Mouse (Mus musculus): ENCODE measurements at regions not wholly inside any gene's neighbourhood (a gene's known extent, or its start where the extent isn't known, plus 50 kb on each side); places are given as distances from the start of the nearest gene placed in this dataset.
"Not testable (repeated sequence)": the region's sequence is repeated elsewhere in the genome, so short reads cannot be mapped to it uniquely, and the experiment has no call there.

DNA sequence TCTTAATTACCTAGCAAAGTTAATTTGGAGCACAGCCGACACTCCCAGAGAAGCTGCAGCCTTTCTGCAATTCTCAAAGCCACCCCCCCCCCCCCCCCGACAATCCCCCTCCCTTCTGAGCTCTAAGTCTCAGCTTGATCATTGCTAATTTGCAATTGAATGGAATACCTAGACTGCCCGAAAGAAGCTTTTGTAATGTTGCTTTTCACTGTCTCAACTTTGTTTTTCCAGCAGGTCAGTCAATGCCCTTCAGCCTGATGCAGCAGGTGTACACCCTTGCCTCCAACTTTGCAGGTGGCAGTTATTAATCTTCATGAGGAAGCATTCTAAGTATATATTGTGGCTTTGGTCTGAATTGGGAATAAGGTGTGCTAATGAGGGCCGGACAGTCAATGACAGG is 1006.6 kb upstream of the Gm8797 start:
- no peak for DNase-seq

DNA sequence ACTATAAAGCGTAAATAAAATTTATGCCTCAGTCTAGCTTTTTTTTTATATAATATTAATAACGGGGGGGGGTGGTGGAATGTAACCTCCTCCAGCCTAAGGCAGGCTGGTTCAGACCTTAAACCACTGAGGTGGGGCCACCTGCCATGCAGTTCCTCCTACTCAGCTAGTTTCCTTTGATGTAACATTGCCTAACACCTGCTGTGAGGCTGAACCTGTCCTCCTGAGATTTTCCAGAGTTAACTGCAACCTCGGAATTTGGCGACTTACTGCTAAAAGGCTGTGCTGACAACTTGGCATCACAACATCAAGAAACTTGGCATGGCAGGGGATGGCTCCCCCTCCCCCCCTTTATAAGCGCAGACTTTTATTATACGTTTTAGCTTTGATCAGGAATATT is 1006.0 kb upstream of the Gm8797 start:
- no peak for DNase-seq

DNA sequence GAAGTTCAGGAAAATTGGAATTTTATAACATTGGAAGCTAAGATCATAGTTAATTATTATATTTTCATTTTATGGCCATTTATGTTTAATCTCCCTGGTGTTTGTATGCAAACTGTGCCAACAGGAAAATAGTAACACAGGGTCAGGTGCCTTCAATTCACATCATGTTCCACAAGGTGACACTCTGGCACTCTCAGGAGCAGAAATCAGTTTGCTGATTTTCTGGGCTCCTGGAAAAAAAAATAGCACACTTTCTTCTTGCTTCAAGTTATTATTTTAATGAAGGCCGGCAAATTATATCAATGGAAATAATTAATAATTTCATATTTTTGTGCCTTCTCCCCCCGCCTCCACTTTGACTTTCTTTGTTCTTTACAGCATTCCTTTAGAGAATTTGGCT is 994.5 kb upstream of the Gm8797 start:
- DNase-seq, result no peak

- no peak for DNase-seq
Measured at GRCm38 (mm10) chr3:4757113-4757512, 993.5 kb upstream of the Gm8797 start.

GRCm38 (mm10) chr3:4763076-4763475 is 987.5 kb upstream of the Gm8797 start:
- DNase-seq, result no peak

DNA sequence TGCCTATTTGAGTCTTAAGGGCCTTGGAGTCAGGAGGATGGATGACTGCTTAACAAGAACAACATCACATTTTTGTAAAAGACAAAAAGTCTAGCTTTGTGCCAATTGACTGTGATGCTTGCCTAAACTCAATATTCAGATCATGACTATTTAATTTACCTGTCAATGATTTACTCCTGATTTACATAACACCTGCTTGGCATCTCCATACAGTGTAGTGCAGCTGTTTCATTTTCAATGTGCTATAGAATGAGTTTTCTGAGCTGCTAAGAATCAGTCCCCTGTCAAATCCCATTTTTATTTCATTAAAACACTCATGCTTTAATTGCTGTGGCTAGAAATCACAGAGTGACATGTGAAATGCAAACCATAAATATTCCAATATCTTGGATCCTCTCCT is 974.0 kb upstream of the Gm8797 start:
- DNase-seq, result no peak

DNA sequence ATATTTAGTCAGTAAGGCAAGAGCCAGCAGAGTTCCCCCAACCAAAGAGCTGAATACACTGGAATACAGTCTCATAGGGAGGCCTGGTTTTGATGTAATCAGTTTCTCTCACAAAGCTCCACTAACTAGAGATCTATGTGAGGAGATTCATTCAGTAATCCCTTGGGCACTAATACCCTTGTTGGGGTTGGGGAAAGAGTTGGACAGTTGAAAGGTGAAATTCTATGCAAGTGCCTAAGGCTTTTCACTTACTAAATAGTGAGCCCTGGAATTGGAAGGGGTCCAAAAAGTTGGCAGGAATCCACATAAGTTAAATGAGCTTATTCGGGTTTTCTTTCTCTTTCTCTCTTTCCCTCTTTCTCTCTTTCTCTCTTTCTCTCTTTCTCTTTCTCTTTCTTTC is 965.4 kb upstream of the Gm8797 start:
- no peak for DNase-seq

DNA sequence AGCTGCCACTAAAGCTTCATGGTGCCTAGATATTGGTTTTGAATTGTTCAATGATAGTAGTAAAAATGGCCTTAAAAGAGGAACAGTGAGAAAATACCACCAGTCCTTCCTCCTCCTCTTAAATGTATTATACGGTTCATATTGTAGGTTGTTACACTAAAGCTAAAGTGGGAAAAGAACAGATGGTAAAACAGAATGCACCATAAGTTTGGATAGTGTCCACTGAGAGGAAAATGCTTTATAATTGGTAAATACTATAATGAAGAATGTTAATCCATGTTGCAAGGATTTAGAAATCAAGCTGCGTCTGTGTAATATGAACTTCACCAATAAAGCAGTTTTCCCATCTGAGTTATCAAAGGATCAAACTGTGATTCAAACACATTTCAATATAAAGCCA is 957.5 kb upstream of the Gm8797 start:
- no peak for DNase-seq

DNA sequence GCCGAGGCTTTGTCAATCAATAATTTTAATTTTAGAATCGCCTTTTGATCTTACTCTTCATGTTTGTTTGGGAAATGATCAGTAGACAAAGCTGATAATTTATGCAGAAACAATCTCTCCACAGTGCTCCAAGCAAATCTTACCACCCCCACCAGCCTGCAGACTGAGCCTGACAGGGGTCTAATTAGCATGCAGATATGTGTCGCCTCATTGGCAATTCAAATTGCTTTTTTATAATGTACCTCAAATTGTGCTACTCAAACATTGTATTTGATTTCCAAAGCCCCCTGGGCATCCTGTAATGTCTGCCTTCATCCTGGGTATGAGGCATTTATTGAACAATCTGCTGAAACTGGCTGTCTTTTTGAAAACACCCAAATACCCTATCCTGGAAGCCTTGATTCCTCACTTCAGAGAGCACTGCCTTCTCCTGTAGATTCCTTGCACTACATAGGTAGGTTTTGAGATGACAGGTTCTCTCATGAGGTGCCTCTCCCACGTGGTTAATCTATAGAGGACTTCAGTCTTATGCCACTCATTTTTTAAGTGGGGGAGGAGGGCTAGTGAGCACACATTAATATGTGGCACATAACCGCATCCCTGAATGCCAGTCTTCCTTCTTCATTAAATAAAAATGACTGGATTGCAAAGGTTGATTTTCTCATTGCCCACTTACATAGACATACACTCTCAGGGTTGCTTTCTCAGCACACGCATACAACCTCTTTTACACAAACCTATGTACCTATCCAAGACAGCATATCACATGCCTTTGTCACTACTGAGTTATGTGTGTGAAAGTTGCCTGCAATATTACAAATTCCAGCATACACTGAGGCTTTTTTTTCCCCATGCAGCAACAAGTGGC is 954.3 kb upstream of the Gm8797 start:
- no peak for DNase-seq

- DNase-seq, result peak in 1 of 2 experiments; percentile 7
Measured at GRCm38 (mm10) chr3:4796909-4797566, 953.6 kb upstream of the Gm8797 start.

DNA sequence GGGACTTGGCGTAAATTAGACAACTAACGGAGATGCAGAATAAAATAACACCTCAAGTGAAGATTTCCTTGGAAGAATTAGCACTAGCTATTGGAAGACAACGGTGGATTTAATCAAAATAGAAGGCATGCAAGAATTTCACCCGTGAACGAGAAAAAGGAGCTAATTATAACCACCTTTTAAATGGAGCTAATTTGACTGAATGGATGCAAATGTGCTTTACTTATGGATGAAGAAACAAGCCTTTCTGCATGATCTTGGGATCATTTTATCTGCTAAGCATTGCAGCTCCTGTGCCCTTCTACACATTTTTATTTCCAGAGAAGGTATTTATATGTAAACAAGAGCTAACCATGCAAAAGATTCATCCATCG is 953.1 kb upstream of the Gm8797 start:
- DNase-seq, result no peak

DNA sequence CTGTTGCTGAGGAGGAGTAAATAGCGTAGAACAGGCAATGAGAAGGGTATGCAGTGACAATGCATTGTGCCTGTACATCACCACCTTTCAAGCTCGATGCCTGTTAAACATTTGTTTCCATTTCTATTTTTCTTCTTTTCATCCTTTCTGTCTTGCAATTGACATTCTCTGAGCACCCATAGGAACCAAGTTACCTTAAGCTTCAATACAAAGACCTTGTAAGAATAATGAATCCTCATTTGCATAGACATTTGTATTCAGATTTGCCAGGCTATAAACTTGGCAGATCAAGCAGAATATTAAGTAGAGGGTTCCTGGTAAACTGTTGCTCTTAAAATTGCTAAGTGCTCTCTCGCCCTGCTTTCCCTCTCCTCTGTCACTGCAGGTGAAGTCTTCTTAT is 952.2 kb upstream of the Gm8797 start:
- DNase-seq, result no peak

DNA sequence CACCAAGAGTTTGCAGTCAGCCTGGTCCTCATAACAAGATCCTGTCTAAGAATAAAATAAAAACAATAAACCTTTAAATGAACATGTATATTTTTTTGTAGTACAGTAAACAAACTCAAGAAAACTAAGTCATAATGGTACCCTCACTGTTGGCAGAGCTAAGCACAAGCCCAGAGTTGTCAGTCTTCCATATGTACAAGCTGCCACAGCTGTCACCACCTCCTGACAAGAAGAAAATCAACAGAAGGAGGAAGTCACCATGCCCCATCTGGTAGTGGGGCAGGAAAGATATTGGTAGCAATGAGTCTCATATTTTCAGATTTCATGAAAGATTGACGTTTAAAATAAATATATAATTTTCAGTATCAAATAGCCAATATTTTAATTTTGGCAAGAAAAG is 916.1 kb upstream of the Gm8797 start:
- DNase-seq, result no peak

- DNase-seq, result peak in 1 of 2 experiments; percentile 10
Measured at GRCm38 (mm10) chr3:4835645-4836044, 915.0 kb upstream of the Gm8797 start.

- no peak for DNase-seq
Measured at GRCm38 (mm10) chr3:4836888-4837287, 913.7 kb upstream of the Gm8797 start.

GRCm38 (mm10) chr3:4854958-4855566 is 895.5 kb upstream of the Gm8797 start:
- no peak for DNase-seq

DNA sequence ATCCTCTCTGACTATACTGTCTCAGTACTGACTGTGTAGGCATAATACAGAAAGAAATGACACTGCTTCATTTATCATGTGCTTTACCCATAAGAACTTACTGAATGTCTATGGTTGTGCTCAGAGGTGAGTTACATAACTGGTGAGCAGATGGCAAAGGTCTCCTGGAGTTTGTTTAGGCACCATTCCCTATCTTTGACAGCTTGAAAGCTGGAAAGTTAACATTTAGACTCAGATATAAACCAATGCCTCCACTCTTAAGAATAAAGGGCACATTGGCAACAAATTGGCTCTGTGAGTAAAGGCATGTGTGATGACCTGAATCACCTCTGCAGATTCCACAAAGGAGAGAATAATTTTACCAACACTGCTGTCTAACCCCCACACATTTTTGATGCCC is 894.0 kb upstream of the Gm8797 start:
- no peak for DNase-seq

- no peak for DNase-seq
Measured at GRCm38 (mm10) chr3:4866226-4866625, 884.4 kb upstream of the Gm8797 start.

- no peak for DNase-seq
Measured at GRCm38 (mm10) chr3:4885916-4886315, 864.7 kb upstream of the Gm8797 start.

GRCm38 (mm10) chr3:4893108-4893507 is 857.5 kb upstream of the Gm8797 start:
- no peak for DNase-seq

DNA sequence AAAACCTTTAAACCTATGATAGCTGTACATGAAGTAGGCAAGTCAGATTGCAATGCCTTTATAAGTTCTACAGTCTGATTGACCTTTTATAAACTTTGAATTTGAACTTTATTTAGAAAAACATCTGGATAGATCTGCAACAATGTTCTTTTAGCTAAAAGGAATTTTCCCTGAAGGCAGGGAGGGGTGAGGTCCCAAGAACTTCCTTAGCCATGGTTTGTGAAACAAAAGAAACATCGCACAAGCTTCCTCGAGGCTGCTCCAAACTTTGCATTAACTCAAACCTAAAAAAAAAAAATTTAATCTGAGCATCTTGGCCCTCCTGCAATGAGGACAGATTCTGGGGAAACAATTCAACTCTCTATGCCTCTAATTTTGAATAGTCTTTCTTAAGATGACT is 854.8 kb upstream of the Gm8797 start:
- no peak for DNase-seq

GRCm38 (mm10) chr3:4907556-4907955 is 843.0 kb upstream of the Gm8797 start:
- not testable (repeated sequence) for DNase-seq

- not testable (repeated sequence) for DNase-seq
Measured at GRCm38 (mm10) chr3:4930731-4931130, 819.9 kb upstream of the Gm8797 start.

DNA sequence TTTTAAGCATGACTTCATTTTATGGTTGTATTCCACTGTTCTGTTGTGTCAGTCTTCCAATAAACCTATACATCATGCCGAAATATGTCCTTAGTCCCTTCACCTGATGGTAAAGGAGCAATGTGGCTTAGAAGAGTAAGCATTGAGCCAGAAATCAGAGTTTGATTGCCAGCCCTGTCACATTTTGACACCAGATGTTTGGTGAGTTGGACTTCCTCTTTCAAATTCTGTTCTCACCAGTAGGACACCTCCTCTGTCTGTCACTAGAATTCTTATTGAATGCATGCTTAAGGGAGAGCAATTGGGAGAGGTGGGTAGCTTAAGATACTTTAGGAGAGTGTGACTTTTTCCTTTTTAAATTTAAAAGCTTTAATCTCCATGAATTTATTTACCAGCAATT is 779.1 kb upstream of the Gm8797 start:
- DNase-seq, result no peak
